18 mouse cellular contexts compared by ENCODE assay signal in the genomic region with DNA sequence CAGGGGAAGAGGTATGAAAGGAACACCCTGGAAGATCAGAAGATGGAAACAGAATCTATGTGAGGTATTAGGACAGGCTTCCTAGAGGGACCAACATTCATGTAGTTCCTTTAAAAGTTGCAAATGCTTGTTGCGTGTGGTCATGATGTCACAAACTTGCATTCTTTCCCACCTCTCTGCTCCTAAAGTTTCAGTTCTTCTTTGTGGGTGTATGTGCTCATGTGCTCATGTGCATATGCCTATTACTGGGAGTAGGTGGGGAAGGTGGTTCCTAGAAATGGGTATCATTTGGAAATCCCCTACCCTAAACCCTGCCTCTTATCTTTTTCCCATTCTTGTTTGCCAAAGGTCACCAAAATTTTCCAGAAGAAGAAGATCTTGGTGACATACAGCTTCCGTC.
"Had no signal": no experiment of that assay in that cellular context is flagged by ENCODE, and none has a peak within 500 bp of the region (broad histone marks: within the 10 kb centered on the region; RNA-seq: fewer than 3 reads in every experiment).

No protein-coding gene starts in this region.

- H3K9ac ChIP-seq: limb, embryonic 13.5 days; liver, embryonic 12.5 days; liver, embryonic 15.5 days had no signal

- H3K36me3 ChIP-seq: limb, embryonic 10.5 days; liver, embryonic 12.5 days; liver, embryonic 15.5 days had no signal

- ATAC-seq: intestine, postnatal 0 days; liver, embryonic 12.5 days had no signal

- H3K27ac ChIP-seq: limb, embryonic 10.5 days; limb, embryonic 13.5 days; liver, embryonic 12.5 days; liver, embryonic 15.5 days; macrophage; stomach, postnatal 0 days had no signal

- H3K4me2 ChIP-seq: limb, embryonic 13.5 days; liver, embryonic 12.5 days; liver, embryonic 15.5 days; midbrain, embryonic 11.5 days had no signal

- H3K9me3 ChIP-seq: limb, embryonic 10.5 days; limb, embryonic 13.5 days; liver, embryonic 12.5 days; liver, embryonic 15.5 days had no signal

- DNase-seq: kidney, adult 2 months; kidney, postnatal 10 days; kidney, postnatal 36 days; liver; lung, adult 2 months; lung, postnatal 14 days; midbrain, embryonic 14.5 days; thymus, adult 2 months; thymus, postnatal 14 days; thymus, postnatal 4 days had no signal

- H3K4me1 ChIP-seq: limb, embryonic 10.5 days; limb, embryonic 13.5 days; liver, embryonic 12.5 days; liver, embryonic 15.5 days had no signal

- H3K4me3 ChIP-seq: limb, embryonic 10.5 days; limb, embryonic 13.5 days; liver, embryonic 12.5 days; liver, embryonic 15.5 days had no signal
